Mouse (Mus musculus): ENCODE measurements around the gene Megf8.

- TF ChIP-seq CTCF (IDR thresholded peaks at IDR 0.05), result no peak
- TF ChIP-seq EP300 (IDR thresholded peaks at IDR 0.05; ENCODE audit: insufficient read depth, low read depth, low read length), result no peak
Measured at GRCm38 (mm10) chr7:25274996-25275395, 42.0 kb upstream of the Megf8 start.

Measured in heart, adult 2 months (tissue).